Mouse (Mus musculus) kidney, embryonic 15.5 days (tissue): ENCODE results near the gene Phf14. TPM values are rescaled to one million over a fixed set of nuclear protein-coding genes. Genes with fewer than 3 reads are reported as not detected.

Experiments
- ATAC-seq: fragments of 200-750 bp; cut with Nextera tagmentation; replicated peaks from 2 replicates; pipeline ENCODE4 v1.8.0; 2017; ENCODE audit warnings: moderate TSS enrichment; ENCODE audit not compliant: low FRiP score
- H3K27ac ChIP-seq: fragments of 300-500 bp; sonication (generic); 2 replicates; pipeline ENCODE4 v1.5.1; 2015; ENCODE audit warnings: mild to moderate bottlenecking, inconsistent platforms
- H3K27me3 ChIP-seq: fragments of 300-500 bp; sonication (generic); 2 replicates; pipeline ENCODE4 v1.6.1; 2015; ENCODE audit warnings: inconsistent platforms
- H3K36me3 ChIP-seq: fragments of 300-500 bp; sonication (generic); 2 replicates; pipeline ENCODE4 v1.6.1; 2015; ENCODE audit warnings: inconsistent platforms
- H3K4me1 ChIP-seq: fragments of 300-500 bp; sonication (generic); 2 replicates; pipeline ENCODE4 v1.6.1; 2015; ENCODE audit warnings: inconsistent platforms
- H3K4me2 ChIP-seq: fragments of 300-500 bp; sonication (generic); 2 replicates; pipeline ENCODE4 v1.6.1; 2015; ENCODE audit warnings: moderate library complexity, mild to moderate bottlenecking, inconsistent platforms
- H3K4me3 ChIP-seq: fragments of 300-500 bp; sonication (generic); replicated peaks from 2 replicates; pipeline ENCODE4 v1.5.1; 2015; ENCODE audit warnings: mild to moderate bottlenecking, inconsistent platforms
- H3K9ac ChIP-seq: fragments of 300-500 bp; sonication (generic); 2 replicates; pipeline ENCODE4 v1.6.1; 2015; ENCODE audit warnings: mild to moderate bottlenecking, inconsistent platforms
- H3K9me3 ChIP-seq: fragments of 300-500 bp; sonication (generic); replicated peaks from 2 replicates; pipeline ENCODE4 v1.6.1; 2016; ENCODE audit warnings: inconsistent platforms
- WGBS: fragments of 180-500 bp; shearing (Covaris S2); methylation state at CpG from one replicate; pipeline ENCODE4 v1.1.7; 2015; ENCODE audit warnings: mixed read lengths; 5-methylcytosine and 5-hydroxymethylcytosine counted together
- polyA plus RNA-seq: library from polyadenylated mRNA; unstranded; fragments of >200 nt; fragmentation: Nextera tagmentation; extraction: Ambion mirVana; gene quantifications from 2 replicates; pipeline ENCODE4 v1.2.1, GENCODE M21; 2015

The Phf14 gene
- polyA plus RNA-seq, 1 experiment from 2014 or later, result 69.7 TPM

DNA sequence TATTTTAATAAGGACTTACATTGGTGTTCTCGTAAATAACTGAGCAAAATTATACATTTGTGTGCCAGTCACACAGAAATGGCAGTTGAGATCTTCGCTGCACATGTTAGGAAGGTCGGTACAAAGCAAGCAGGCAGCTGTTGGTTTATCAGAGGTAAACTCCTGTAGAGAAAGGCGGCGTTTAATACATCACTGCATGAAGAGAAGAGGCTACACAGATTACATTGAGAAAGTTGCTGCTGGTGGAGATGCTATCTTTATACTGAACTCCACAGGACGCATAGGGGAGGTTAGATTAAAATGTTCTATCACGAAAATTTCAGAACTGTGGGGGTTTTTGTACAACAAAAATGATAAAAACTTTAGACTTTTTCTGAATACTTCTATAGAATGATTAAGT is 52.6 kb downstream of the Phf14 start:
- Histone ChIP-seq H3K4me2 (no peak overlapping the region), H3K9me3 (no peaks in the 10 kb centered on the region), H3K27me3 (no peaks in the 10 kb centered on the region), H3K36me3 (peaks cover 25% of the 10 kb centered on the region), H3K9ac (no peak overlapping the region), H3K4me3 (no peak overlapping the region), H3K27ac (no peak overlapping the region), H3K4me1 (no peaks in the 10 kb centered on the region)
- no peak for ATAC-seq
- 91% methylated on average over 7 of the region's 7 CpGs for WGBS

DNA sequence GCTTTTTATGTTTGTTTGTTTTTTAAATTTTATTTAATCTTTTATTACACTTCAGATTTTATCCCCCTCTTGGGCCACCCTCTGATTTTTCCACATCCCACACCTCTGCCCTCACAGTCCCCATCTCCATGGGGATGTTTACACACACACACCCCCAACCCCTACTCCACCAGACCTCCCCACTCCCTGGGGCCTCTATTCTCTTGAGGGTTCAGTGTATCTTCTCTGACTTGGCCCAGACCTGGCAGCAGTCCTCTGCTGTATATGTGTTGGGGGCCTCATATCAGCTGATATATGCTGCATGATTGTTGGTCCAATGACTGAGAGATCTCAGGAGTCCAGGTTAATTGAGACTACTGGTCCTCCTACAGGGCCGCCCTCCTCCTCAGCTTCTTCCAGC is 86.2 kb downstream of the Phf14 start:
- Histone ChIP-seq H3K4me2 (no peak overlapping the region), H3K27me3 (no peaks in the 10 kb centered on the region), H3K27ac (no peak overlapping the region), H3K4me1 (no peaks in the 10 kb centered on the region), H3K9me3 (no peaks in the 10 kb centered on the region), H3K9ac (no peak overlapping the region), H3K36me3 (peaks cover 57% of the 10 kb centered on the region), H3K4me3 (no peak overlapping the region)
- WGBS, result 100% methylated on average over 1 of the region's 1 CpGs
- ATAC-seq, result no peak

DNA sequence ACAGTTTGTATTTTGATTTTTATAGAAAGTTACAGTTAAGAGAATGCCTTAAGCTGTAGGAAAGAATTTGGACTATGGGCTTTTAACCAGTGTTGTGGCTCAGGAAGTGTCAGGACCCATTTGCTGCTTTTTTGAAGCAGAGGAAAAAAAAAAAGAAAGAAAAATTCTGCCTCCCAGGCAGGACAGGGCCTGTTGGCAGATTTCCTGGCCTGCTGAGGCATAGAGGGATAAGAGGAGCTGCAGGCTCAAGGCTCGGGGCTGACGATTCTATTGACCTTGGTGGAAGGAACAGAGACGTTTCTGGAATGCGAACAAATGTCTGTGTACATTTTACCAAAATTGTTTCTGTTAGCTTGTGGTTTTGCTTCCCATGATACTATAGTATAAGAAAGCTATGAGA is 91.0 kb downstream of the Phf14 start:
- no peak overlapping the region for H3K4me3 ChIP-seq
- 75% methylated on average over 4 of the region's 4 CpGs for WGBS
- no peak for ATAC-seq
- no peaks in the 10 kb centered on the region for H3K4me1 ChIP-seq
- H3K4me2 ChIP-seq, result no peak overlapping the region
- H3K36me3 ChIP-seq, result peaks cover 58% of the 10 kb centered on the region
- H3K9me3 ChIP-seq, result no peaks in the 10 kb centered on the region
- no peaks in the 10 kb centered on the region for H3K27me3 ChIP-seq
- no peak overlapping the region for H3K9ac ChIP-seq
- peak overlapping the region; percentile 48; the same call in 1 of the 2 replicates for H3K27ac ChIP-seq

DNA sequence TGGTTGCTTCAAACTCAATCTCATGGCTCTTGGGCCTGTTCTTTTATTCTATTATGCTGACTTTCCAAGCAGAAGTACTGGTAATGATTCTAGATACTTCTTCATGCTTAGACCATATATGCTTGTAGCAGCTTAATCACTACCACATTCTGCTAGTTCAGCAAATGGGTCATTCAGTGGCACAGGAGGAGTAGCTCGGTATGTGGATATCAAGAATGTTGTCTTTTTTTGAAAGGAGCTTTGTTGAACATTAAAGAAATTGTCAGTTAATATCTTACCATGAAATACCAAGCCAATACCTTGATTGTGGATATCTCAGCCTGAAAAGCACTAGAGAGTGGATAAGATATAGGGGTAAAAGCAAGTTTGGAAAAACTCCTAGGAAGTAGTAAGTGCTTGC is 91.9 kb downstream of the Phf14 start:
- no peak for ATAC-seq
- H3K4me2 ChIP-seq, result no peak overlapping the region

DNA sequence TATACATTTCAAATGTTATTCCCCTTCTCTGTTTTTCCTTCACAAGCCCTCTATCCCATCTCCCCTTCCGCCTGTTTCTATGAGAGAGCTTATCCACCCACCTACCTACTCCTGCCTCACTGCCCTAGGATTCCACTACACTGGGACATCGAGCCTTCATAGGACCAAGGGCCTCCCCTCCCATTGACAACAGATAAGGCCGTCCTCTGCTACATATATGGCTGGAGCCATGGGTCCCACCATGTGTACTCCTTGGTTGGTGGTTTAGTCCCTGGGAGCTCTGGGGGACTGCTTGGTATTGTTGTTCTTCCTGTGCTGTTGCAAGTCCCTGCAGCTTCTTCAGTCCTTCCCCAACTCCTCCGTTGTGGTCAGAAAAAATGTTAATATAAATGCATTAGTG is 97.8 kb downstream of the Phf14 start:
- Histone ChIP-seq H3K4me1 (no peaks in the 10 kb centered on the region), H3K4me3 (no peak overlapping the region), H3K36me3 (peaks cover 23% of the 10 kb centered on the region), H3K27ac (no peak overlapping the region), H3K9ac (no peak overlapping the region), H3K4me2 (no peak overlapping the region), H3K9me3 (no peaks in the 10 kb centered on the region), H3K27me3 (no peaks in the 10 kb centered on the region)
- no peak for ATAC-seq
- 90% methylated on average over 4 of the region's 4 CpGs for WGBS

More for the DNA sequence above, 91.9 kb downstream of the Phf14 start:
- Histone ChIP-seq H3K36me3 (peaks cover 50% of the 10 kb centered on the region), H3K9ac (no peak overlapping the region), H3K27ac (0 out of 2 replicates have a peak overlapping the region, but pooled peaks have one; percentile 48), H3K4me1 (no peaks in the 10 kb centered on the region), H3K27me3 (no peaks in the 10 kb centered on the region), H3K4me3 (no peak overlapping the region), H3K9me3 (no peaks in the 10 kb centered on the region)
- 90% methylated on average over 1 of the region's 1 CpGs for WGBS

DNA sequence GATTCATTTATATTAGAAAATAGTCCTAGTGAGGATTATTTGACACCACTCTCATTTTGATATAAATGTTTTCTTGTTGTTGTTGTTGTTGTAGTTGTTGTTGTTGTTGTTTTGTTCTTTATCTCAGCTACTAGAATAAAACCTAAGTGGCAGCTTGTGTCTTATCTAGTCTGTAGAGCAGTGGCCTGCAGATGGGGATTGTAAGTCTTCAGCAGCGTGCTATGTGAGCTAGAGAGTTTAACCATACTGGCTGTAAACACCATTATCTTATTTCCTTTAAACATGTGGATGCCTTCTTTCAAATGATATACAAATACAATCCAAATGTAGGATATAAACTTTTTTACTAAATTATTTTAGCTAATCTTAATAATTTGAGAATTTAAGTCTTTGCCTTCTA is 98.4 kb downstream of the Phf14 start:
- WGBS, result 96% methylated on average over 1 of the region's 1 CpGs
- H3K9me3 ChIP-seq, result no peaks in the 10 kb centered on the region
- peaks cover 21% of the 10 kb centered on the region for H3K36me3 ChIP-seq
- ATAC-seq, result no peak
- H3K27me3 ChIP-seq, result no peaks in the 10 kb centered on the region
- no peak overlapping the region for H3K9ac ChIP-seq
- H3K27ac ChIP-seq, result no peak overlapping the region
- no peak overlapping the region for H3K4me3 ChIP-seq
- H3K4me2 ChIP-seq, result no peak overlapping the region
- H3K4me1 ChIP-seq, result no peaks in the 10 kb centered on the region

DNA sequence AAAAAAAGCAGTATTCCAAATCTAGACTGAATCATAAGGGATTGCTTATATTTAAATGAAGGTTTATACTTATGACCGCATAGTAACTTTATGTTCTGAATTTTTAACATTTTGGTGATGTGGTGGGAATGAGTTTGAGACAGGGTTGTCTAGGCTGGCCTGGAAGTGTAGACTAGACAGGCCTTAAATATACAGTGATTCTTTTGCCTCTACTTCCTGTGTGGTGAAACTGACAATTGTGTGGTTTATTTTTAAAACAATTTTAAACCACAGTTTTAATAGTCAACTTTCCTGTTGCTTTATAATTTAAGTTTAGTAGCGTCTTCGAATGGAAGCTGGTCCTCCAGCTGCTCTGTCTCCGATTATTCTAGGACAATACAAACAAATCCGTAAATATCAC is 104.5 kb downstream of the Phf14 start:
- no peaks in the 10 kb centered on the region for H3K4me1 ChIP-seq
- no peak overlapping the region for H3K9ac ChIP-seq
- H3K27ac ChIP-seq, result no peak overlapping the region
- 90% methylated on average over 5 of the region's 5 CpGs for WGBS
- H3K36me3 ChIP-seq, result peaks cover 5% of the 10 kb centered on the region; the same call in 1 of the 2 replicates
- no peaks in the 10 kb centered on the region for H3K27me3 ChIP-seq
- no peak overlapping the region for H3K4me3 ChIP-seq
- ATAC-seq, result no peak
- no peak overlapping the region for H3K4me2 ChIP-seq
- no peaks in the 10 kb centered on the region for H3K9me3 ChIP-seq

DNA sequence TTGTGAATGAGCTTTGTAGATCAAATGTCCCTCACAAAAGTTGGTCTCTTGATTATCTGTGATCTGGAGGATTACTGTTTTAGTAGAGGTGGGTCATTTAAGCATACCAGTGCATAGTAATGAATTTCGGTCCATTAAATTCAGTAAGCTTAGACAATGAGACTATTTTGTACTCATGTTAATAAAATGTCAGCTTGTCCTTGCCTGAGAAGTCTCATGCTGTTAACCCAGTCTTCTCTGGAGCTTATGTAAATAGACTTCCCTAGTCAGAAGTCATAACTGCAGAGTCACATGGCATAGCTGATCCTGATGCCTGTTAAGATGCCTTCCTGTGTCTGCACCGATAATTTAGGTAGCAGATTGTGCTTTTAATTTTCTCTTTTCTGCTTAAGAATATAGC is 106.4 kb downstream of the Phf14 start:
- Histone ChIP-seq H3K9me3 (no peaks in the 10 kb centered on the region), H3K36me3 (peaks cover 12% of the 10 kb centered on the region; the same call in 1 of the 2 replicates), H3K4me2 (no peak overlapping the region), H3K27ac (peak overlapping the region; percentile 56), H3K27me3 (no peaks in the 10 kb centered on the region), H3K4me1 (no peaks in the 10 kb centered on the region), H3K9ac (no peak overlapping the region), H3K4me3 (no peak overlapping the region)
- WGBS, result 31% methylated on average over 2 of the region's 2 CpGs
- peak; percentile 91 for ATAC-seq

DNA sequence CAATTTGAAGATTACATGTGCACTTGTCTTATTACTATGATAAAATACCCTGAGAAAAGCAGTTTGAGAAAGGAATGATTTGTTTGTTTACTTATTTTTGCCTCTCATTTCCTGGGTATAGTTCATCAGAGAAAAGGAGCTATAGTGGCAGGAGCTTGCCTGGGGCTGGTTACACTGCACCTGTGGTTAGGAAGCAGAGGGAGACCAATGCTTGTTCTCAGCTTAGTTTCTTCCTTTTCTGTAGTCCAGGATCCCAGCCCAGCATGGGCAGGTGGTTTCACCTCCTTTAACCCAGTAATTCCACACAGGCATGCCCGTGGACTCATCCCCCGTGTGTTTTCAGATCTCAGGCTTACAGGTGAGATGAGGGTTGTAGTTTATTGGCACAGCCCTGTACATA is 107.1 kb downstream of the Phf14 start:
- 59% methylated on average over 2 of the region's 2 CpGs for WGBS
- Histone ChIP-seq H3K9ac (no peak overlapping the region), H3K4me3 (no peak overlapping the region), H3K27ac (no peak overlapping the region), H3K27me3 (no peaks in the 10 kb centered on the region), H3K4me2 (no peak overlapping the region), H3K9me3 (no peaks in the 10 kb centered on the region), H3K4me1 (no peaks in the 10 kb centered on the region), H3K36me3 (peaks cover 14% of the 10 kb centered on the region; the same call in 1 of the 2 replicates)
- ATAC-seq, result 0 out of 2 replicates have a peak, but pooled peaks have one; percentile 27

DNA sequence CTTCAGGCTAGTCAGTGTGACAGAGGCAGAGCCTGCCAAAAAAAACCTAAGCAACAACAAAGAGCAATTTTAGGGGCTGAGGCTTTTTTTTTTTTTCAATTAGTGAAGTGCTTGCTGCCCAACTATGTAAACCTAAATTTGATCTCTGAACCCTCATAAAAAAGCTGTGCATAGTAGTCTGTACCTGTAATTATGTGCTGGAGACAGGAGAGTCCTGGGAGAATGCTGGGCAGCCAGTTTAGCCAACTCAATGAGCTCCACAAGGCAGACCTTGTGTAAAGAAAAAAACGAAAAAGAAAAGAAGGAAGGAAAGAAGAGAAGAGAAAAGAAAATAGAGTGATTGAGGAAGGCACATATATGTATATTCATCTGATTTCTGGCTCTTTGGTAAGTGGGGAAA is 112.1 kb downstream of the Phf14 start:
- Histone ChIP-seq H3K27me3 (no peaks in the 10 kb centered on the region), H3K4me2 (no peak overlapping the region), H3K36me3 (peaks cover 28% of the 10 kb centered on the region), H3K9ac (no peak overlapping the region), H3K4me1 (no peaks in the 10 kb centered on the region), H3K9me3 (no peaks in the 10 kb centered on the region), H3K4me3 (no peak overlapping the region), H3K27ac (no peak overlapping the region)
- no peak for ATAC-seq
- WGBS, result 53% methylated on average over 1 of the region's 1 CpGs

DNA sequence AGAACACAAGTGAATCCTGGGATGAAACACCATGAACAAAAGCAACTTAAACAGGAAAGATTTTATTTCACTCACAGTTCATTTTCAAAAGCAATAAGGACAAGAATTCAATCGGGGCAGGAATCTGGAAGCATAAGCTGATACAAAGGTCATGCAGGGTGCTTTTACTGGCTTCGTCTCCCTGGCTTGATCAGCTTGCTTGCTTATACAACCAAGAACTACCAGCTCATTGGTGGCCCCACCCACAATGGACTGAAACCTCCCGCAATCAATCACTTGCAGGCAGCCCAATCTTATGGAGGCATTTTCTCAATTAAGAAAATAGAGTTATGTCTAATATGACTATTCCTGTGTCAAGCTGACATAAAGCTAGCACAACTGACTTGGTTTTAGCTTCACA is 112.5 kb downstream of the Phf14 start:
- Histone ChIP-seq H3K4me1 (no peaks in the 10 kb centered on the region), H3K36me3 (peaks cover 28% of the 10 kb centered on the region), H3K9me3 (no peaks in the 10 kb centered on the region), H3K4me2 (no peak overlapping the region), H3K9ac (no peak overlapping the region), H3K27me3 (no peaks in the 10 kb centered on the region), H3K27ac (no peak overlapping the region), H3K4me3 (no peak overlapping the region)
- no peak for ATAC-seq
- 80% methylated on average over 3 of the region's 3 CpGs for WGBS

DNA sequence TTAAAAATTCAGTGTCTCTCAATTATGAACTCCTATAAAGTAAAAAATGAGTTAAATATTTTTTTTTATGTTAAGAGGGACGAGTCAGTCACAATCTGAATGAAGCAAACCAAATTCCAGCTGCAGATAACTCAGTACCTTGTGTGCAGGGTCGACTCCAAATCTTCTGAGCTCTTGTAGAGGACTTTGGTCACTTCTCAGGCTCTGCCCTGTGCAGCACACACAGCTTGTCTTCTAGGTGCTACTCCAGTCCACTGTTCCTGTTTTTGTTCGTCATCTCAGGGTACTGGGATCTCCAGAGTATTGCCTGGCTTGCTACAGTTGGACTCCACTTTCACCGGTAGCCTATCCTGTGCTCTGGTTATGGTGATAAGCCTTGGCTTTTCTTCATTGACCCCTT is 113.1 kb downstream of the Phf14 start:
- Histone ChIP-seq H3K4me2 (no peak overlapping the region), H3K27ac (no peak overlapping the region), H3K27me3 (no peaks in the 10 kb centered on the region), H3K4me3 (no peak overlapping the region), H3K4me1 (no peaks in the 10 kb centered on the region), H3K9ac (no peak overlapping the region), H3K36me3 (peaks cover 28% of the 10 kb centered on the region), H3K9me3 (no peaks in the 10 kb centered on the region)
- ATAC-seq, result no peak; the same call in 1 of the 2 replicates
- WGBS, result 90% methylated on average over 4 of the region's 4 CpGs

DNA sequence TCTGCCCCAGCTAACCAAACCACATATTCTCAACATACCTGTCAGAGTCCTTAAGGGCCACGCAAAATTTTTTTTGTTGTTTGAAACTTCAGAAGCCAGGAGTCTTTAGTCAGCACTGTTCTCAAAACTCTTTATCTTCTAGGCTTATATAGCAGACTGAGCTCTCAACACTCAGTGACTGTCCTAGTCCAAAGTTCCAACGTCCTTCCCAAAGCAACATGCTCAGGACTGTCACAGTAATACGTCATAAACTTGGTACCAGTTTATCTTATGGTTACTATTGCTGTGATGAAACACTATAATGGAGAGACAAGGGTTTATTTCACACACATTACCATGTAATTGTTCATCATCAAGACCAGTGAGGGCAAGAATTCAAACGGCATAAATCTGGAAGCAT is 113.9 kb downstream of the Phf14 start:
- 96% methylated on average over 4 of the region's 4 CpGs for WGBS

More for the DNA sequence above, 113.9 kb downstream of the Phf14 start:
- no peak overlapping the region for H3K4me2 ChIP-seq
- no peaks in the 10 kb centered on the region for H3K9me3 ChIP-seq
- no peak for ATAC-seq
- no peaks in the 10 kb centered on the region for H3K27me3 ChIP-seq
- H3K36me3 ChIP-seq, result peaks cover 28% of the 10 kb centered on the region
- H3K9ac ChIP-seq, result no peak overlapping the region
- H3K4me3 ChIP-seq, result no peak overlapping the region
- no peaks in the 10 kb centered on the region for H3K4me1 ChIP-seq
- H3K27ac ChIP-seq, result no peak overlapping the region
